Mouse (Mus musculus) CD4-positive, CD25-positive, alpha-beta regulatory T cell, adult 2 months (primary cell): ENCODE measurements around the gene Arntl2.
"Not testable (repeated sequence)": the region's sequence is repeated elsewhere in the genome, so short reads cannot be mapped to it uniquely, and the experiment has no call there.

Experiments
- DNase-seq: peaks from one replicate; pipeline ENCODE4 v3.0.0-alpha.2; 2012; ENCODE audit warnings: low read depth, low spot score

The Arntl2 gene

GRCm38 (mm10) chr6:146795924-146796545, at the start of gene Arntl2:
Arntl2 (plus strand) TSS chr6:146796055.
- DNase-seq: peak; percentile 20

- DNase-seq: no peak
These were observed 49.3 kb upstream of the Arntl2 start for GRCm38 (mm10) chr6:146746577-146746976.

- no peak for DNase-seq
These were observed 48.8 kb upstream of the Arntl2 start for GRCm38 (mm10) chr6:146747057-146747456.

- peak; percentile 14 for DNase-seq
These were observed 47.6 kb upstream of the Arntl2 start for GRCm38 (mm10) chr6:146748271-146748670.

- peak; percentile 34 for DNase-seq
These were observed 44.2 kb upstream of the Arntl2 start for GRCm38 (mm10) chr6:146751671-146752070.

- DNase-seq: no peak
These were observed 43.7 kb upstream of the Arntl2 start for GRCm38 (mm10) chr6:146752178-146752577.

GRCm38 (mm10) chr6:146752612-146753011, 43.2 kb upstream of the Arntl2 start:
- no peak for DNase-seq

- DNase-seq: no peak
These were observed 42.2 kb upstream of the Arntl2 start for GRCm38 (mm10) chr6:146753560-146754160.

GRCm38 (mm10) chr6:146755136-146755535, 40.7 kb upstream of the Arntl2 start:
- no peak for DNase-seq

- no peak for DNase-seq
These were observed 40.2 kb upstream of the Arntl2 start for GRCm38 (mm10) chr6:146755679-146756078.

GRCm38 (mm10) chr6:146759027-146759426, 36.8 kb upstream of the Arntl2 start:
- DNase-seq: no peak

- DNase-seq: no peak
These were observed 35.8 kb upstream of the Arntl2 start for GRCm38 (mm10) chr6:146760022-146760421.

GRCm38 (mm10) chr6:146760736-146761135, 35.1 kb upstream of the Arntl2 start:
- DNase-seq: no peak

- DNase-seq: peak; percentile 50
These were observed 33.5 kb upstream of the Arntl2 start for GRCm38 (mm10) chr6:146762264-146762898.

GRCm38 (mm10) chr6:146764593-146764992, 31.3 kb upstream of the Arntl2 start:
- DNase-seq: no peak

GRCm38 (mm10) chr6:146765270-146765669, 30.6 kb upstream of the Arntl2 start:
- DNase-seq: no peak

GRCm38 (mm10) chr6:146768813-146769404, 26.9 kb upstream of the Arntl2 start:
- DNase-seq: no peak

GRCm38 (mm10) chr6:146770005-146770745, 25.7 kb upstream of the Arntl2 start:
- DNase-seq: no peak

GRCm38 (mm10) chr6:146770808-146771207, 25.0 kb upstream of the Arntl2 start:
- DNase-seq: no peak

- DNase-seq: not testable (repeated sequence)
These were observed 20.0 kb upstream of the Arntl2 start for GRCm38 (mm10) chr6:146775864-146776263.

GRCm38 (mm10) chr6:146776610-146777389, 19.1 kb upstream of the Arntl2 start:
- DNase-seq: peak; percentile 31
